Mouse (Mus musculus) intestine, postnatal 0 days (tissue): ENCODE measurements around the gene Tle4. TPM values are rescaled to one million over a fixed set of nuclear protein-coding genes. Genes with fewer than 3 reads are reported as not detected.

Experiments
- ATAC-seq: fragments of 200-750 bp; cut with Nextera tagmentation; 2 replicates; pipeline ENCODE4 v1.8.0; 2017; ENCODE audit warnings: mild to moderate bottlenecking, moderate TSS enrichment, moderate library complexity
- H3K27ac ChIP-seq: fragments of 300-500 bp; sonication (generic); 2 replicates; pipeline ENCODE4 v1.5.1; 2014; ENCODE audit warnings: mild to moderate bottlenecking, low read depth, low read length, moderate library complexity
- H3K27me3 ChIP-seq: fragments of 300-500 bp; sonication (generic); replicated peaks from 2 replicates; pipeline ENCODE4 v1.6.1; 2014; ENCODE audit warnings: low read length, mixed read lengths; ENCODE audit not compliant: control insufficient read depth, insufficient read depth
- H3K36me3 ChIP-seq: fragments of 300-500 bp; sonication (generic); 2 replicates; pipeline ENCODE4 v1.6.1; 2014; ENCODE audit warnings: mild to moderate bottlenecking, moderate library complexity; ENCODE audit not compliant: control insufficient read depth, insufficient read depth
- H3K4me1 ChIP-seq: fragments of 300-500 bp; sonication (generic); replicated peaks from 2 replicates; pipeline ENCODE4 v1.6.1; 2014; ENCODE audit warnings: antibody characterized with exemption, low read length, mixed read lengths; ENCODE audit not compliant: control insufficient read depth, insufficient read depth
- H3K4me2 ChIP-seq: fragments of 300-500 bp; sonication (generic); replicated peaks from 2 replicates; pipeline ENCODE4 v1.6.1; 2014; ENCODE audit warnings: low read depth, mild to moderate bottlenecking, moderate library complexity
- H3K4me3 ChIP-seq: fragments of 300-500 bp; sonication (generic); 2 replicates; pipeline ENCODE4 v1.5.1; 2014; ENCODE audit warnings: low read depth, low read length
- H3K9ac ChIP-seq: fragments of 300-500 bp; sonication (generic); 2 replicates; pipeline ENCODE4 v1.6.1; 2014; ENCODE audit warnings: mild to moderate bottlenecking, low read depth, low read length
- H3K9me3 ChIP-seq: fragments of 300-500 bp; sonication (generic); 2 replicates; pipeline ENCODE4 v1.6.1; 2016; ENCODE audit warnings: mixed run types; ENCODE audit not compliant: control insufficient read depth
- CTCF ChIP-seq: sonication (generic); IDR thresholded peaks from 2 replicates; pipeline ENCODE4 v1.5.1; 2016; ENCODE audit warnings: low read depth, mild to moderate bottlenecking, control low read depth, antibody characterized with exemption, moderate library complexity
- WGBS: fragments of 180-500 bp; shearing (Covaris S2); extraction: QIAGEN DNeasy Blood & Tissue Kit; methylation state at CpG from one replicate; pipeline ENCODE4 v1.1.7; 2014; 5-methylcytosine and 5-hydroxymethylcytosine counted together
- polyA plus RNA-seq: library from polyadenylated mRNA; unstranded; fragments of >200 nt; fragmentation: Nextera tagmentation; extraction: Ambion mirVana; gene quantifications from 2 replicates; pipeline ENCODE4 v1.2.1, GENCODE M21; 2015

Tle4 gene
- polyA plus RNA-seq, 1 experiment from 2014 or later = 18.5 TPM

DNA sequence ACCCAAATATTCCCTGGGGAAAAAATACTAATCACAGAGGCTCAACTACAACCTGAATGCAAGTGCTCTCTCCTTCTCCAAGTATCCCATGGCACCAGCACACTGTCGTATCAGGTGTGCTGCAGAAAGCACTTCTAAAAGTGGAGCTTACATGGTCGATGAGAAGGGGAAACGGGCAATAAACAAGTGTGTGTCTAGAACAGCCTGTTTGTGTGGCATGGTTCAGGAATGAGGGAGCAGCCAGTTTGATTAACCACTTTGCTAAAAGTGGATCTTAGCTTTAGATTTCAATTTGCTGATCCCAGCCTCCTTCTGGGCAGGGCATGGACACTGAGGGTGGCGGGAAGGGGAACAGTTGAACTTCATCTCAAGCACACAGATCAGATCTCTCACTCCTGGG, 12.1 kb downstream of the Tle4 start:
- Histone ChIP-seq H3K27ac (no peak overlapping the region), H3K36me3 (peaks cover 16% of the 10 kb centered on the region), H3K4me1 (0 out of 2 replicates have a peak, but pooled peaks cover 5% of the 10 kb centered on the region), H3K9me3 (no peaks in the 10 kb centered on the region), H3K4me3 (no peak overlapping the region), H3K4me2 (no peak overlapping the region), H3K27me3 (no peaks in the 10 kb centered on the region), H3K9ac (no peak overlapping the region)
- WGBS = 83% methylated on average over 4 of the region's 4 CpGs
- TF ChIP-seq CTCF = no peak
- no peak for ATAC-seq

DNA sequence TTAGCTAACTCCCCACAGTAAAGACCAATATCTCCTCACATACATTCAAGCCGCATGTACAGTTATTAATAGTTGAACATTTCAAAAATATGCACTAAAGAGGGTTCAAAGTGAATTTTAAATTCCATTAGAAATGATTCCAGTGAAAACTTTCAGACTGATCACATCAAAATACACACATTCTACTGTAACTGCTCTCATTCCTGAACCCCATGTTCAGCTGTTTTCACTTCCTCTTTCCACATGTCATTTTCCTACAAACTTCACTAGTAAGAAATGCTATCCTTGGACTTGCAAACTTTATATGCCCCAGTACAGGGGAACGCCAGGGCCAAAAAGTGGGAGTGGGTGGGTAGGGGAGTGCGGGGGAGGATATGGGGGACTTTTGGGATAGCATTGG, 12.6 kb downstream of the Tle4 start:
- H3K27me3 ChIP-seq = no peaks in the 10 kb centered on the region
- no peak overlapping the region for H3K27ac ChIP-seq
- H3K36me3 ChIP-seq = peaks cover 13% of the 10 kb centered on the region
- no peak overlapping the region for H3K4me3 ChIP-seq
- H3K9ac ChIP-seq = no peak overlapping the region
- H3K4me1 ChIP-seq = 0 out of 2 replicates have a peak, but pooled peaks cover 5% of the 10 kb centered on the region
- no peak for ATAC-seq
- H3K4me2 ChIP-seq = no peak overlapping the region
- no peaks in the 10 kb centered on the region for H3K9me3 ChIP-seq
- TF ChIP-seq CTCF = no peak
- 94% methylated on average over 3 of the region's 3 CpGs for WGBS

DNA sequence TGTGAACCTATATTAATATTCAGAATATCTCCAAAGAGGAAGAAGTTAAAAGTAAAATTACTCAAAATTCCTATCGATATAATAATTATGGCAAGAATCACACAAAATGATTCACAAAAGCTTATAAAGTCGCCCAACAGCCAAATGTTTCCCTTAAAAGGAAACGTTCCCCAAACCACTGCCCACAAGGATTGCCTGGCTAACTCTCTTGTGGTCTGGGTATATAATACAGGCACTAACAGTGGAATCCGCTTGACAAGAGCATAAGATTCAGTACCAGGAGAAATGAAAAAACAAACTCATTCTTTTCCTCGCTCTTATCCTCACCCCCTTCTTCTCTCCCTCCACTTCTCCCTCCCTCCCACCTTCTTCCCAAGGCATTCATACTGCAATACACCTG, 19.2 kb downstream of the Tle4 start:
- Histone ChIP-seq H3K27me3 (no peaks in the 10 kb centered on the region), H3K9ac (no peak overlapping the region), H3K9me3 (no peaks in the 10 kb centered on the region), H3K27ac (no peak overlapping the region), H3K4me1 (no peaks in the 10 kb centered on the region), H3K4me2 (no peak overlapping the region), H3K36me3 (peaks cover 4% of the 10 kb centered on the region; the same call in 1 of the 2 replicates), H3K4me3 (no peak overlapping the region)
- TF ChIP-seq CTCF = no peak
- 90% methylated on average over 5 of the region's 5 CpGs for WGBS
- ATAC-seq = no peak

DNA sequence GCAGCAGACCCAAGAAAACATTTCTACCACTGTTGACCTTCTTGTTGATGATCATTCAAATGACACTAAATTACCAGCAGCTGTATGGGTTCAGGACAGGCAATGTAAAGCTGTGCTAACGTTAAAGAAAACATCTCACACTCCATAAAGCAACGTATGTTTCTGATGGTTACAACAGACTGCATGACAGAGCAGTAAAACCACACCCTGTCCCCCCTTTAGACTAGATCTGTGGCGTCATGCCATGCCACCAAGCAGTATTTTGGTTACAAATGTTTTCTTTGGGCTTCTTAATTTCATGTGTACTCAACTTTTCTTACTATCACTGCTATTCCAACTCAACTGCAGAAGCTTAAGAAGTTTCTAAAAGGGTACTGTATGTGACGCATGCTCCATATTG, 19.8 kb downstream of the Tle4 start:
- Histone ChIP-seq H3K27me3 (no peaks in the 10 kb centered on the region), H3K4me1 (no peaks in the 10 kb centered on the region), H3K36me3 (peaks cover 4% of the 10 kb centered on the region; the same call in 1 of the 2 replicates), H3K9ac (no peak overlapping the region), H3K27ac (no peak overlapping the region), H3K9me3 (no peaks in the 10 kb centered on the region), H3K4me3 (no peak overlapping the region), H3K4me2 (no peak overlapping the region)
- 50% methylated on average over 4 of the region's 4 CpGs for WGBS
- no peak for ATAC-seq
- TF ChIP-seq CTCF = no peak

DNA sequence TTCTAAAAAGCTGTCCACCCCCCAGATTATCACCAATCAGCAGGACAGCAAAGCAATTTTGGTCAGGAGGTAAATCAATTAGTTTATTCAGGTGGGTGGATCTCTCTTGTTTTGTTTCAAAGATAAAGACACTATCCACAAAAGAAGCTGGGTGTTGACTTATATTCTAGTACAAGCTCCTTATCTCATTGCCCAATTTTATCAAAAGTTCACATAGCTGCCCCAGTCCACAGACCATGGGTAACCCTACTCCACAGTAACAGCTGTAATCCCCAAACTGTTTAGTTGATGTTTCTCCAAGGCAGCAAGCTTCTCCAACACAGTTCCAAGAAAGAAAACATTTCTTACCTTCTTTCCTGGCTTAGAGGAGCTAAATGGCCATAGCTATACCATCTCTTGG, 21.5 kb downstream of the Tle4 start:
- no peak overlapping the region for H3K27ac ChIP-seq
- H3K4me2 ChIP-seq = no peak overlapping the region
- ATAC-seq = no peak
- TF ChIP-seq CTCF = no peak
- no peaks in the 10 kb centered on the region for H3K9me3 ChIP-seq
- peaks cover 2% of the 10 kb centered on the region; the same call in 1 of the 2 replicates for H3K36me3 ChIP-seq
- no peaks in the 10 kb centered on the region for H3K27me3 ChIP-seq
- no peaks in the 10 kb centered on the region for H3K4me1 ChIP-seq
- H3K9ac ChIP-seq = no peak overlapping the region
- no peak overlapping the region for H3K4me3 ChIP-seq

DNA sequence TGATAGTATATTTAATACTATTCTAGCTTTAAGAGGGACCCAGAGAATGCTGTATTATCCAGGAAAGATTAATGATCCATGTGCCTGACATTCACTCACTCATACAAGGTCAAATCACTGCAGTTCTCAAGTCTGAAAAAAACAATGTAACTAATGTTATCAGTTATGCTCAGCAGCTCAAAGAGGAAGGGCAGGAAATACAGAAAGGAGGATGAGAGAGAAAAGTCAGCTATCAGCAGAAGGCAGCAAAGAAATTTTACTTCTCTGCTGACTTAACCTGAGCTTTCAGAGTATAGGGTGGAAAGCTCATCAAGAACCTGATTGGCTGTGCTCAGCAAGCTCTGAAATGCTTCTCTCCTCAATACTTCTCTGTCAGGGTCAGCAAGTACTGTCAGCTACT, 29.0 kb downstream of the Tle4 start:
- Histone ChIP-seq H3K36me3 (no peaks in the 10 kb centered on the region), H3K4me3 (no peak overlapping the region), H3K4me1 (no peaks in the 10 kb centered on the region), H3K9me3 (no peaks in the 10 kb centered on the region), H3K27me3 (no peaks in the 10 kb centered on the region), H3K27ac (no peak overlapping the region), H3K4me2 (no peak overlapping the region), H3K9ac (no peak overlapping the region)
- no peak for ATAC-seq
- TF ChIP-seq CTCF = no peak

DNA sequence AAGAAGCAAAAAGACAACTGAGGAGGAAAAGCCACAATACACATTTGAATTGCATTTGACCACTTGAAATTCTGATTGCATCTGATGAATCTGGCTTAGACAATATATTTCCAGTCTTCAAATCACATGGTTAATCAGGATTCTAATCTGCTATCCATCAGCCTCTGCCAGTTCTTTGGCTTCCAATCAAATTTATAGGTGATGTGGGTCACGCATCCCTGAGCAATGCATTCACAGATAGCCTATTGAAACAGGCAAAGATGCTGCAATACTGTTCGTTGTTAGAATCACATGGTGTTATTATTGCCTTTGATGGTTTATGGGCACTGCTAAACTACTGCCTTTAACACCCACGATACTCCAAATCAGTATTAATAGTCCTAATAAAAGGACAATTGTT, 30.8 kb downstream of the Tle4 start:
- Histone ChIP-seq H3K27ac (no peak overlapping the region), H3K4me2 (no peak overlapping the region), H3K36me3 (no peaks in the 10 kb centered on the region), H3K9ac (no peak overlapping the region), H3K27me3 (no peaks in the 10 kb centered on the region), H3K9me3 (no peaks in the 10 kb centered on the region), H3K4me1 (no peaks in the 10 kb centered on the region), H3K4me3 (no peak overlapping the region)
- ATAC-seq = no peak
- TF ChIP-seq CTCF = no peak
- 65% methylated on average over 3 of the region's 3 CpGs for WGBS
